Mouse (Mus musculus) heart, embryonic 11.5 days (tissue): ENCODE data around the gene Sncb. TPM values are rescaled to one million over a fixed set of nuclear protein-coding genes. Genes with fewer than 3 reads are reported as not detected.

Source experiments
- ATAC-seq: fragments of 200-750 bp; cut with Nextera tagmentation; replicated peaks from 2 replicates; pipeline ENCODE4 v1.8.0; 2017; ENCODE audit warnings: moderate library complexity; ENCODE audit not compliant: insufficient number of reproducible peaks, low FRiP score, low TSS enrichment
- H3K27ac ChIP-seq: fragments of 300-500 bp; sonication (generic); 2 replicates; pipeline ENCODE4 v1.5.1; 2014; ENCODE audit warnings: mild to moderate bottlenecking, low read depth, low read length
- H3K27me3 ChIP-seq: fragments of 300-500 bp; sonication (generic); 2 replicates; pipeline ENCODE4 v1.6.1; 2014; ENCODE audit warnings: mild to moderate bottlenecking, low read length, mixed read lengths; ENCODE audit not compliant: control insufficient read depth, insufficient read depth
- H3K36me3 ChIP-seq: fragments of 300-500 bp; sonication (generic); 2 replicates; pipeline ENCODE4 v1.6.1; 2014; ENCODE audit warnings: mild to moderate bottlenecking, low read length, moderate library complexity, mixed read lengths; ENCODE audit not compliant: control insufficient read depth, insufficient read depth
- H3K4me1 ChIP-seq: fragments of 300-500 bp; sonication (generic); 2 replicates; pipeline ENCODE4 v1.6.1; 2014; ENCODE audit warnings: low read length; ENCODE audit not compliant: control insufficient read depth, insufficient read depth
- H3K4me2 ChIP-seq: fragments of 300-500 bp; sonication (generic); 2 replicates; pipeline ENCODE4 v1.6.1; 2014; ENCODE audit warnings: mild to moderate bottlenecking, moderate library complexity
- H3K4me3 ChIP-seq: fragments of 300-500 bp; sonication (generic); 2 replicates; pipeline ENCODE4 v1.5.1; 2014; ENCODE audit warnings: low read depth, low read length
- H3K9ac ChIP-seq: fragments of 300-500 bp; sonication (generic); 2 replicates; pipeline ENCODE4 v1.6.1; 2014; ENCODE audit warnings: mild to moderate bottlenecking, low read depth, low read length, moderate library complexity
- H3K9me3 ChIP-seq: fragments of 300-500 bp; sonication (generic); replicated peaks from 2 replicates; pipeline ENCODE4 v1.6.1; 2016; ENCODE audit warnings: low read length; ENCODE audit not compliant: control insufficient read depth
- WGBS: fragments of 180-500 bp; shearing (Covaris S2); extraction: QIAGEN DNeasy Blood & Tissue Kit; methylation state at CpG from one replicate; pipeline ENCODE4 v1.1.7; 2014; ENCODE audit not compliant: insufficient replicate concordance; 5-methylcytosine and 5-hydroxymethylcytosine counted together
- polyA plus RNA-seq: library from polyadenylated mRNA; unstranded; fragments of >200 nt; fragmentation: Nextera tagmentation; extraction: Ambion mirVana; gene quantifications from 2 replicates; pipeline ENCODE4 v1.2.1, GENCODE M21; 2014

Gene Sncb
- polyA plus RNA-seq, 1 experiment from 2014 or later = 0.59 TPM

DNA sequence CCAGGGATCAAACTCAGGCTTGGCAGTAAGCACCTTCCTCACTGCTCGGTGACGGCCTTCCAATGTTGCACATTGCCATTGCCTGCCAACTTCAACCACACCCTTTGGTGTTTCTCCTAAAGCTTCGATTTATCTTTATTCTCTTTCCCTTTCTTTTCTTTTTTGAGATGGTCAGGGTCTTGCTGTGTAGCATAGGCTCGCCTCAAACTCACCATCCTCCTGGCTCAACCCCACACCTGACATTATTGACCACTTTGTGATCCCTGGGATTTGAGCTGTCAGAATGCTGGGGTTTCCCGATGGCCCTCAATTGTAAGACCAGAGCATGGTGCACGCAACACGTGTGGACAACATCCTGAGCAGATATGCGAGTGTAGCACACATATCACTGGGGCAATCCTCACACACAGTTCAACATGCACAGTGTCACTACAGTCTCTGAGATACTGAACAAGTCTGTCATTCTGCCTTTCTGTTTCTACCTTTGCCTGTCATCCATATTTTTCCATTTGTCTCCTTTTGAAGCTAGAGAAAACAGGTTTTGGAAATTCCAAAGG, 10.2 kb downstream of the Sncb start:
- H3K27me3 ChIP-seq = peaks cover 44% of the 10 kb centered on the region

GRCm38 (mm10) chr13:54755201-54755830, 11.1 kb downstream of the Sncb start:
- Histone ChIP-seq H3K36me3 (no peaks in the 10 kb centered on the region), H3K4me1 (peaks cover 8% of the 10 kb centered on the region; the same call in 1 of the 2 replicates), H3K27ac (no peak overlapping the region), H3K9me3 (no peaks in the 10 kb centered on the region), H3K9ac (no peak overlapping the region), H3K4me3 (no peak overlapping the region), H3K4me2 (no peak overlapping the region), H3K27me3 (peaks cover 40% of the 10 kb centered on the region)
- ATAC-seq = no peak
- WGBS = 8% methylated on average over 9 of the region's 9 CpGs

More for the DNA sequence above, 10.2 kb downstream of the Sncb start:
- H3K4me2 ChIP-seq = no peak overlapping the region
- no peak overlapping the region for H3K4me3 ChIP-seq
- no peak overlapping the region for H3K27ac ChIP-seq
- WGBS = 80% methylated on average over 8 of the region's 8 CpGs
- H3K9me3 ChIP-seq = no peaks in the 10 kb centered on the region
- no peak for ATAC-seq
- H3K4me1 ChIP-seq = peaks cover 8% of the 10 kb centered on the region; the same call in 1 of the 2 replicates
- H3K36me3 ChIP-seq = no peaks in the 10 kb centered on the region
- no peak overlapping the region for H3K9ac ChIP-seq

- Histone ChIP-seq H3K4me2 (no peak overlapping the region), H3K9me3 (no peaks in the 10 kb centered on the region), H3K27me3 (peaks cover 40% of the 10 kb centered on the region), H3K4me3 (no peak overlapping the region), H3K36me3 (no peaks in the 10 kb centered on the region), H3K4me1 (peaks cover 12% of the 10 kb centered on the region; the same call in 1 of the 2 replicates), H3K27ac (no peak overlapping the region), H3K9ac (no peak overlapping the region)
- 30% methylated on average over 12 of the region's 12 CpGs for WGBS
- ATAC-seq = no peak
Measured at GRCm38 (mm10) chr13:54754169-54755080, 12.0 kb downstream of the Sncb start.

- ATAC-seq = no peak
- Histone ChIP-seq H3K27me3 (peaks cover 40% of the 10 kb centered on the region), H3K27ac (no peak overlapping the region), H3K4me2 (no peak overlapping the region), H3K9me3 (no peaks in the 10 kb centered on the region), H3K9ac (no peak overlapping the region), H3K4me3 (no peak overlapping the region), H3K36me3 (no peaks in the 10 kb centered on the region), H3K4me1 (peaks cover 13% of the 10 kb centered on the region; the same call in 1 of the 2 replicates)
- 59% methylated on average over 6 of the region's 6 CpGs for whole genome bisulfite sequencing
Measured at GRCm38 (mm10) chr13:54753733-54754132, 12.7 kb downstream of the Sncb start.

- Histone ChIP-seq H3K4me3 (no peak overlapping the region), H3K4me1 (peaks cover 6% of the 10 kb centered on the region; the same call in 1 of the 2 replicates), H3K9me3 (no peaks in the 10 kb centered on the region), H3K4me2 (no peak overlapping the region), H3K9ac (no peak overlapping the region), H3K27ac (no peak overlapping the region), H3K27me3 (peaks cover 43% of the 10 kb centered on the region), H3K36me3 (no peaks in the 10 kb centered on the region)
- no peak for ATAC-seq
- 62% methylated on average over 10 of the region's 10 CpGs for WGBS
Measured at GRCm38 (mm10) chr13:54752656-54753055, 13.7 kb downstream of the Sncb start.

- H3K9ac ChIP-seq = no peak overlapping the region
- H3K36me3 ChIP-seq = no peaks in the 10 kb centered on the region
- H3K4me3 ChIP-seq = no peak overlapping the region
- H3K9me3 ChIP-seq = no peaks in the 10 kb centered on the region
- no peak overlapping the region for H3K4me2 ChIP-seq
- H3K27me3 ChIP-seq = peaks cover 48% of the 10 kb centered on the region
- 2% methylated on average over 8 of the region's 8 CpGs for WGBS
- H3K27ac ChIP-seq = no peak overlapping the region
- ATAC-seq = no peak
- peaks cover 6% of the 10 kb centered on the region; the same call in 1 of the 2 replicates for H3K4me1 ChIP-seq
Measured at GRCm38 (mm10) chr13:54750699-54751098, 15.7 kb downstream of the Sncb start.

DNA sequence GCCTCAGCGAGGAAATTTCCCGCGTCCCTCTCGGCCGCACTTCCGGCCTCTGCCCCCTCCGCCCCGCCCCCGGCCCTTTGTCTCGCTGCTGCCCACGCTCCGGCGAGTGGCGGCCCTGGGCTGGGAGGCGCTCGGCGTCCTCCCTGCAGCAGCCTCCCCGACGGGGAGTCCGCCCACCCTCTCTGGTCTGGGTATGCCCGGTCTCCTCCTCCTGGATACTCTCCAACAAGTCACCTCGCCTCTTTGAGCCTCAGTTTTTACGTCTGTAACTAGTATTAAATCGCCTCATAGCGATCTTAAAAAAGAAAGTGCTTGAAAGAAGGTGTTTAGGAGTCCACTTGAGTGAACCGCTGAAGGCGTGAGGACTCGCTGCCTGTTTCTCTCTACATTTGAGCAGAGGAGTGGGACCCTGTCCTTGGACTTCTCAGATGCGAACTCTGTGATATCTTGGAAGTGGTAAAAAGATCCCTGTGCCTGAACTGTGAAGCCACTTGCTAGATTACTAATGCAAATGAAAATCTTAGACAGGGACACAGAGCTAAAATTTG, 16.5 kb downstream of the Sncb start, which contains the start of gene Gprin1:
Gene Gprin1, minus strand, starts transcription at position 11 of the 548 bp plus-strand sequence.
- Histone ChIP-seq H3K27ac (no peak within 1 kb of the TSS), H3K4me2 (peak within 1 kb of the TSS; percentile 90), H3K27me3 (peaks cover 48% of the 10 kb centered on the region), H3K9ac (no peak within 1 kb of the TSS), H3K4me3 (peak within 1 kb of the TSS; percentile 54), H3K9me3 (no peaks in the 10 kb centered on the region), H3K36me3 (no peaks in the 10 kb centered on the region), H3K4me1 (peaks cover 6% of the 10 kb centered on the region; the same call in 1 of the 2 replicates)
- ATAC-seq = no peak
- WGBS = 3% methylated on average over 29 of the region's 29 CpGs
